Mouse (Mus musculus) spleen, postnatal 4 days (tissue): Measurements from ENCODE around the gene Lgr4.
"Not testable (repeated sequence)": the region's sequence is repeated elsewhere in the genome, so short reads cannot be mapped to it uniquely, and the experiment has no call there.

Experiments
- DNase-seq, 2 experiments: peaks; one replicate each; pipeline ENCODE4 v3.0.0; 2022; ENCODE audit warnings: low spot score in 2 of 2

Gene Lgr4

GRCm38 (mm10) chr2:109917496-109918413, at the start of gene Lgr4:
TSS of gene Lgr4 (plus strand) at chr2:109917647.
- peak; percentile 85 to 90 for DNase-seq

DNA sequence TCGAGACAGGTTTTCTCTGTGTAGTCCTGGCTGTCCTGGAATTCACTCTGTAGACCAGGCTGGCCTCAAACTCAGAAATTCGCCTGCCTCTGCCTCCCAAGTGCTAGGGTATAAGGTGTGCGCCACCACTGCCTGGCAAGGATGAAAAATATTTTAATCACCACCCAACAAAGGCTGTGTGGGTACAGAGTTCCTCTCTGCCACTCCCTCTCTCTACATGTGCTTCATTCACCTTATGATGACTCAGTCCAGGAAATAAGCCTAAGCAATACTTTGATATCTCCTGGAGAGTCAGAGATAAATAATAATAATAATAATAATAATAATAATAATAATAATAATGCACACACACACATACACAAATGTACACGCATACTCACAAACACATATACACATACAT, 38.0 kb upstream of the Lgr4 start:
- DNase-seq: not testable (repeated sequence)

GRCm38 (mm10) chr2:109881111-109881510, 36.3 kb upstream of the Lgr4 start:
- DNase-seq: no peak

- no peak for DNase-seq
Measured at GRCm38 (mm10) chr2:109881625-109882024, 35.8 kb upstream of the Lgr4 start.

- DNase-seq: no peak
Measured at GRCm38 (mm10) chr2:109884106-109884505, 33.3 kb upstream of the Lgr4 start.

- no peak for DNase-seq
Measured at GRCm38 (mm10) chr2:109884507-109884906, 32.9 kb upstream of the Lgr4 start.

- no peak for DNase-seq
Measured at GRCm38 (mm10) chr2:109890068-109890467, 27.4 kb upstream of the Lgr4 start.

DNA sequence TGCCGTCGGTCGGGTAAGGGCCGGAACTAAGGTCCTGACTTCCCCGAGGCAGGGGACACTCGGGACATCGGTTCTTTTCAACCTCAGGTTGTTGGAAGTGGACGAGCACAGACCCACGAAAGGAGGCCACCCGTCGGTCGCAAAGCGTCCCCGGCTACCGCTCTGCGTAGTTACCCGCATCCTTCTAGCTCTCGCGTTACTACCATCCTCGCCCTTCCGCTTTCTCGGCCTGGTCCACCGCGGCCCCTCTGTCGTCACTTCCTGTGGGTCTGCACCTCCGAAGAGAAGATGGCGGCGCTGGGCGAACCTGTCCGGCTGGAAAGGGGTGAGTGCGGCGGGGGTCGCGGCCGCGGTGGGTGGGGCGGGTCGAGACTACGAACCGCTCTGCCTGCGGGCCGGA, 26.9 kb upstream of the Lgr4 start, which contains the start of gene Lin7c:
Gene Lin7c, plus strand, starts transcription at position 257 of the 400 bp plus-strand sequence.
- DNase-seq: peak; percentile 90 to 94

DNA sequence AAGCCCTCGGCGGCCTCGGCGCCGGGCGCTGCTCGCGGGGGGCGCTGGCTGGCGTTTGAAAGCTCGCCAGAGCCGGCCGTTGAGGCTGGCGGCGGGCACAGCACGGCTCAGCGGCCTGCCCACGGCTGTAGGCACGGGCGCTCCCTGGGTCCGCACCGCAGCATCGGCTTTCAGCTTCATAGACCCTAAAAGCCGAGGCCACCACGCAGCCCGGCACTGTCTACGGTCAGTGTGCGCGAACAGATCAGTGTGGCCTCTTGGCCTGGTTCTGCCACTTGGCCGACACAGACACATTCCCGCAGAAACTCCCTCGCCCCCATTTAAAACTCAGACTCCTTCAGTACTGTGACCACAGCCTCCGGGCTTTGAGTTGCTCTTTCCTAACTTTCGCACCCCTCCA, 26.4 kb upstream of the Lgr4 start:
- no peak for DNase-seq

- no peak for DNase-seq
Measured at GRCm38 (mm10) chr2:109891471-109891870, 26.0 kb upstream of the Lgr4 start.

DNA sequence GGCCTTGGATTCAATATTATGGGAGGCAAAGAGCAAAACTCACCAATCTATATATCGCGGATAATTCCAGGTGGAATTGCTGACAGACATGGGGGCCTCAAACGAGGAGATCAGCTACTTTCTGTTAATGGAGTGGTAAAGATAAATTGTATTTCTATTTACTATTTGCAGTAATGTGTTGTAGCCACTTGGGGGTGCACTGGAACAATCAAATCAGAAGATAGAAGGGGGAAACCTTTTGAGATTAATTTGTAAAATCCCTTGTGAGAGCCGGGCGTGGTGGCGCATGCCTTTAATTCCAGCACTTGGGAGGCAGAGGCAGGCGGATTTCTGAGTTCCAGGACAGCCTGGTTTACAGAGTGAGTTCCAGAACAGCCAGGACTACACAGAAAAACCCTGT, 21.1 kb upstream of the Lgr4 start:
- DNase-seq: no peak

DNA sequence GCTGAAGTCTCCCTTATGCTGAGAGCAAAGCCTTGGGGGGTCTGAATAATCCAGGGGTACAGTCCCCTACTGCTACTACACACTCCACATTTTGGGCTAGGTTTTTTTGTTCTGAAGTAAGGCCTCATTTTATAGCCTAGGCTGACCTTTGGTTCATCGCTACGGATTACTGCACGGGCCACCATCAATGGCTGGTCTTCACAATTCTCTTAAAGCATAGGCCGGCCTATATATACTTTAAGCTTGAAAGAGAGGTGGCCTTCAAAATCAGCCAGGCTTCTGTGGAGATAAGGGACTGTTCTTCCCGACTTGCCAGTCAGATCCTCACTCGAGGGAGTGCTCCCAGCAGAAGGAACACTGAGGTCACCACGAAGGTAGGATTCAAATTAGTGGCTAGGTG, 14.6 kb upstream of the Lgr4 start:
- DNase-seq: no peak

DNA sequence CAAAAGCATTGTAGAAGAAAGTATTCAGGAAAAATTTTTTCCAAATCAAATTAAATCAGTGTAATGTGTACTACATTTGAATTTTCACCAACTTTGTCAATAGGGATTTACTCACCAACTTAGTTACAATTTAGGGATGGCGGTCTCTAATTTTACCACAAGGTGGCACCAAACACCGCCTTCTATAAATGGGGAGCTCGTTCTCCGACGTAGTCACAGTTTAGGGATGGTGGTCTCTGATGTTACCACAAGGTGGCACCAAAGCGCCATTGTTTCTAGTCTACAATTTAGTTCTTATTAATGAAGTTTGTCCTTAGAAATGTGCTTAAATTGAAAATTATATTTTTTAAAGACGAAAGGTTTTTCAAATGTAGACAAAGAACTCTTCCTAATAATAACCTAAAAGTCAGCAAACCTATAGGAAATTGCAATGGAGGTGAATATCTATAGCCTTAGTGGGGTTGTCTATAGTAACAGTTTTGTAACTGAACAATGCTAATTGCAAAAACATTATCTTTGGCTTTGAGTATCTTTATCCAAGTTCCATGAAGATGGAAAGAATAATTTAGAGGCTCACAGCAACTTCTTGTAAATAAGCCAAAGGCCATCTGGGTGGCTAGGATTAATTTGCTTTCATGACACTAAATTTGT, 13.2 kb upstream of the Lgr4 start:
- DNase-seq: peak; percentile 78 to 88

DNA sequence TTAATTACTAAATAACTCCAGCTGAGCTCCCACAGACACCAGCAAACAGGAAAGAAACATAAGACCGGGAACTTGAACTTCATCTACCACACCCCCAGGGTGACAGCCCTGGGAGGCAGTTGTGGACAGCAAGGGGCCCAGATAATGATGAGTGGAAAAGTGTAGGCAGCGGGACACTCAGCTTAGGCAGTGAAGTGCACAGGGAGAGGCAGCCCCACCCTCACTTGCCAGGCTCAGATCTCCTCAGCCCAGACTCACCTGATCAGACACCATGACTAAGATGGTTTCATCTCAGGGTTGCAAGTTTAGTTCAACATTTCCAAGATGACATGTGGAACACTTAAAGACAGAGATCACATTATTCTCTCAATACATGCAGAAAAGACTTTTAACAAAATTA, 8.3 kb upstream of the Lgr4 start:
- no peak for DNase-seq

- DNase-seq: no peak
Measured at GRCm38 (mm10) chr2:109912216-109912615, 5.2 kb upstream of the Lgr4 start.

DNA sequence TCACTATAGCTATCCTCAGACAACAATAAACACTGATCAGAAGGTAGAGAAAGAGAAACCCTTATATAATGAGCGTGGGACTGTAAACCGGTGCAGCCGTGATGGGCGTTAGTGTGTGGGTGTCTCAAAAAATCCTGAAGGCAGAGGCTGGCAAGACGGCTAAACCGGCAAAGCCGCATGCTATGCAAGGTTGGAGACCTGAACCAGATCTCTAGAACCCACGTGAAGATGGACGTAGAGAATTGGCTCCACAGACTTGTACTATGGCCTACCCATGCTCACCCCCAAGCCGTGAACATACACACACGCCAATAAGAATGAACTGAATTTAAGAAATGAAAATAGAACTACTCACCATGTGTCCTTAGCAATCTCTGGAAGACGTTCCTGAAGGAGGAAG, 4.7 kb upstream of the Lgr4 start:
- DNase-seq: no peak

GRCm38 (mm10) chr2:109913241-109913640, 4.2 kb upstream of the Lgr4 start:
- DNase-seq: no peak

DNA sequence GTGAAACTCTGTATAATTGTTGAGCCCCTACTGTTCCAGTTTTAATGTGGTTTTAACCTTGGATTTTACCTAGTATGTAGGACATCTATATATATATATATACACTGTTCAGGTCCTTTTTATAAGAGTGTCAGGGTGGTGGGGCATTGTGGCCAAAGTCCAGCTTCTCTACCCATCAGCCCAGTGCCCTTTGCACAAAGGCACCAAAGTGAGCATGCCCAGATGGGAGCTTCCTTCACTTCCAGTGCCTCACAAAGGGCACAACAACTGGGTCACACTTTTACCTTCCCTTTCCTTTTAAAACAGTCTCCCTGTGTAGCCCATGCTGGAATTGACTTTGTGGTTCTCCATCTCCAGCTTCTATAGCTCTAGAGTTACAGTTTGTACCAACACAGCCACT, 2.8 kb upstream of the Lgr4 start:
- no peak for DNase-seq

DNA sequence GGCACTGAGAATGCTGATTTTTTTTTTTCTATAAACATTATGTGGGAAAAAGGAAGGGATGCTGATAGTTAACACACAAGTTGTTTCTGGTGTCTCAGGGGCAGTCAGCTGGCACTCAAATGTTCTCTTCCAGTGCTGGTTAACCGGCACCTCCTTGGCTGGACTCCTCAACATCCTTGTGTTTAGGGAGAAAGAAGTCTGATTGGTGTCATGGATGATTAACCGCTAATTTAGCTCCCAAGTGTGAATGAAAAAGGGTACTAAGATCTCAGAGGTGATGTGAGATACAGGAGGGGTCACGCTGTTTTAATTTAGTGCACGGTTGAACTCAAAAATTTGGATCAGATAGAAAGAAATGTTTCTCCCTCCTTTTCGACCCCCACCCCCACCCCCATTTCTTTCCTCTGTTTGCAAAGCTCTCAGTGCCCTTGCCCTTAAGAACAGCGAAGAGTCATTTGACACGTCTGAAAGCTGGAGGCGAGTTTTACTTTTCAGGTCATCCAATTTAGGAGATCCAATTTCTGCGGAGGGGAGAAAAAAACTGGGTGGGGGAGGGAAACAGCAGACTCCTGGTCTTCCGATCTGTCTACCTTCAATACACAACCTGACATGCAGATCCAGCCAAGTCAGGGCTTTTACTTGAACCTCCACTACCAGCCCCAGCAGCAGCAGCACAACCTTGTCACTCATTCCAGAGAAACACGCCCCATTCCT, 508 bp upstream of the Lgr4 start:
- no peak for DNase-seq

DNA sequence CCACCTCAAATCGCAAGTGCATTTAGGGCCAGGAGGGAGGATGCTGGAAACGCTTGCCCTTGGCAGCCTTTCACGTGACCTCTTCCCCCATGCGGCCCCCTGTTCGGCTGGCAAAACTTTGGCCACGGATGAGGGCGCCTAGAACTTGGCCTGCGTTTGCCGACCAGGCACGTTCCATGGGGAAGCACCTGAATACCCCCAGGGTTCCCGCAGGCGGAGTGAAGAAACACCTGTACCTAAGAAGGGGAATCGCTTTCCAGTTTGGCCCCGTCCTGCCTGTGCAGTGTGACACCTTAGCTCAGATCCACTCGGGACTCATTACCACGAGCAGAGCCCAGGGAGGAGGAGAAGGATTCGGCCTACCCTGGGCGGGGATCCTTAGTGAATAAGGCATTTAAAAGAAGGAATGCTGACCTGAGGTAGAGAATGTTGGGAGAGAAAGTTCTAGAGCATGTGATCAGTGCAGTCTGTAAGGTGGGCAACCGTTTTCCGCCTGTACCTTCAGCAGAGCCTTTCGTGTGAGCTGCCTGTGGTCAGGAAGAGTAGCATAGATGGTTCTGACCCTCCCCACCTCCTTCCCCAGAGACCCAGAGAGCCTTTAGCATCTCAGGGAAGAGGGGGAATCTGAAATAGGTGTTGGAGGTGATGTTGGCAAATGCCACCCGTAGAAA, 1.3 kb downstream of the Lgr4 start:
- no peak for DNase-seq

GRCm38 (mm10) chr2:109920471-109920870, 3.0 kb downstream of the Lgr4 start:
- DNase-seq: no peak
